Mouse (Mus musculus): ENCODE measurements at regions not wholly inside any gene's neighbourhood (a gene's known extent, or its start where the extent isn't known, plus 50 kb on each side); places are given as distances from the start of the nearest gene placed in this dataset.

- DNase-seq: no peak
These were observed 271.4 kb downstream of the Vgll3 start for GRCm38 (mm10) chr16:66086499-66086898.

DNA sequence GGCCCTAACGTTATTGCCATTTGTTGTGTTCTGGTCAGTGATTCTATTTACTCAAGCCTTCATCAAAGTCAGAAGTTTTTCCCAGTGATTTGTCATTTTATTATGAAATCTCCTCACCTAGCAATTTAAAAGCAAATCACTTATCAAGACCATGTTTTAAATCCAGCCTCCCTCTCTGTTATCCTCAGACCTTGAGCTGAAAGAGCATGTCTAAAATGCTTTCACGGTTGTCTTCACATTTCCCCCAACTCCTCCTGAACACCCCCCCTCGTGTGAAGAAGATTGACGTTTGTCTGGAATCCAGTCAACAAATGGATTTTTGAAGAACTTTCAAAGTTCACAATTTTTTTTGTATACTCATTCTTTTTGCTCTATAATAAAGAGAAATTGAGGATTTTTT lies 277.7 kb downstream of the Vgll3 start:
- DNase-seq: no peak

- DNase-seq: no peak
These were observed 280.6 kb downstream of the Vgll3 start for GRCm38 (mm10) chr16:66095682-66096081.

- no peak for DNase-seq
These were observed 302.9 kb downstream of the Vgll3 start for GRCm38 (mm10) chr16:66117930-66118329.

GRCm38 (mm10) chr16:66137755-66138154 lies 322.7 kb downstream of the Vgll3 start:
- no peak for DNase-seq

- no peak for DNase-seq
These were observed 329.7 kb downstream of the Vgll3 start for GRCm38 (mm10) chr16:66144765-66145164.

GRCm38 (mm10) chr16:66145280-66145679 lies 330.2 kb downstream of the Vgll3 start:
- no peak for DNase-seq

- DNase-seq: no peak
These were observed 353.2 kb downstream of the Vgll3 start for GRCm38 (mm10) chr16:66168289-66168688.

DNA sequence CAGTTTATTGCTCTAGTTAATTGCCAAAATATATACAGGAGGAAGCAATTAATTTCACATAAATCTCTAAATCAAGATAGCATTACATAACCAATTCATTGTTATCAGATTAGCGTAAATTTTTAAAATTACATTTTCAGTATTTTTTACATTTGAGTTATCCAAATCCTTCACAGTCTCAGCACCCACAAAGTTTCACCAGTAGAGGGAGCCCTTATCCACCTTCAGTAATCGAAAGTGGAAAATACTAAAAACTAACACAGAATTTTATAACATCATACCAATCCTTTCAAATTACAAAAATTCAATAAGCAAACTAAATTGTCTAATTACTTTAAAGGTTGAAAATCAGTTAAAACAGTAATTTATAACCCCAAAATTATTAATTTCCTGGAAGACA lies 375.7 kb downstream of the Vgll3 start:
- peak; percentile 19 to 27 for DNase-seq

DNA sequence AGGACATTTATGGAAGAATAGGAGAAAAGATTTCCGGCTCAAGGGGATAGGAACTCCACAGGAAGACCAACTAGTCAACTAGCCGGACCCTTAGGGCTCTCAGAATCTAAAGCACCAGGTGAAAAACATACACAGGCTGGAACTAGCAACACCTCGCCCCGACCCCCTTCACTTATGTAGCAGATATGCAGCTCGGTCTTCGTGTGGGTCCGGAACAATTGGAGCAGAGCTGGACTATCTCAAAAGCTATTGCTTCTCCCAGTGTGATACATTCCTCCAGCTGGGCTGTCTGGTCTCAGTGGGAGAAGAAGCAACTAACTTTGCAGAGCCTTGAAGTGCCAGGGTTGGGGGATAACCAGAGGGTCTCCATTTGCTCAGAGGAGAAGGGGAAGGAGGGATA lies 386.3 kb downstream of the Vgll3 start:
- no peak for DNase-seq

All from cerebellum, adult 18-20 months (tissue).